Mouse (Mus musculus): ENCODE data around the gene C1qtnf1.

GRCm38 (mm10) chr11:118453886-118454671, 26.1 kb downstream of the C1qtnf1 start:
- TF ChIP-seq CTCF (IDR thresholded peaks at IDR 0.05; ENCODE audit: extremely low read depth, insufficient read depth, insufficient read length, insufficient replicate concordance): no peak
- no peak for TF ChIP-seq POLR2A (IDR thresholded peaks at IDR 0.05; ENCODE audit: low read depth, low read length)

Data from spleen, adult 2 months (tissue).